Mouse (Mus musculus) hindbrain, embryonic 15.5 days (tissue): ENCODE measurements around the gene Lman1l. TPM values are rescaled to one million over a fixed set of nuclear protein-coding genes. Genes with fewer than 3 reads are reported as not detected.

Experiments used
- ATAC-seq: fragments of 200-750 bp; cut with Nextera tagmentation; 2 replicates; pipeline ENCODE4 v1.8.0; 2017; ENCODE audit warnings: low read depth, moderate number of reproducible peaks, moderate TSS enrichment; ENCODE audit not compliant: low FRiP score
- H3K27ac ChIP-seq: fragments of 300-500 bp; sonication (generic); replicated peaks from 2 replicates; pipeline ENCODE4 v1.5.1; 2015; ENCODE audit warnings: mild to moderate bottlenecking, inconsistent platforms
- H3K27me3 ChIP-seq: fragments of 300-500 bp; sonication (generic); 2 replicates; pipeline ENCODE4 v1.6.1; 2015; ENCODE audit warnings: control low read depth, inconsistent platforms
- H3K36me3 ChIP-seq: fragments of 300-500 bp; sonication (generic); 2 replicates; pipeline ENCODE4 v1.6.1; 2015; ENCODE audit warnings: control low read depth, inconsistent platforms
- H3K4me1 ChIP-seq: fragments of 300-500 bp; sonication (generic); replicated peaks from 2 replicates; pipeline ENCODE4 v1.6.1; 2015; ENCODE audit warnings: control low read depth, inconsistent platforms
- H3K4me2 ChIP-seq: fragments of 300-500 bp; sonication (generic); 2 replicates; pipeline ENCODE4 v1.6.1; 2015; ENCODE audit warnings: moderate library complexity, mild to moderate bottlenecking, inconsistent platforms
- H3K4me3 ChIP-seq: fragments of 300-500 bp; sonication (generic); 2 replicates; pipeline ENCODE4 v1.5.1; 2015; ENCODE audit warnings: mild to moderate bottlenecking, inconsistent platforms
- H3K9ac ChIP-seq: fragments of 300-500 bp; sonication (generic); 2 replicates; pipeline ENCODE4 v1.6.1; 2015; ENCODE audit warnings: inconsistent platforms
- H3K9me3 ChIP-seq: fragments of 300-500 bp; sonication (generic); 2 replicates; pipeline ENCODE4 v1.6.1; 2016; ENCODE audit warnings: control low read depth, inconsistent platforms
- WGBS: fragments of 180-500 bp; shearing (Covaris S2); methylation state at CpG from one replicate; pipeline ENCODE4 v1.1.7; 2015; 5-methylcytosine and 5-hydroxymethylcytosine counted together
- polyA plus RNA-seq: library from polyadenylated mRNA; unstranded; fragments of >200 nt; fragmentation: Nextera tagmentation; extraction: Ambion mirVana; gene quantifications from 2 replicates; pipeline ENCODE4 v1.2.1, GENCODE M21; 2015

Gene Lman1l
- polyA plus RNA-seq, 1 experiment from 2014 or later, result not detected

GRCm38 (mm10) chr9:57643856-57644180, 23.2 kb upstream of the Lman1l start:
- Histone ChIP-seq H3K27me3 (no peaks in the 10 kb centered on the region), H3K9me3 (no peaks in the 10 kb centered on the region), H3K9ac (peak overlapping the region; percentile 99), H3K4me2 (peak overlapping the region; percentile 97), H3K27ac (no peak overlapping the region), H3K36me3 (no peaks in the 10 kb centered on the region), H3K4me3 (peak overlapping the region; percentile 95), H3K4me1 (peaks cover 62% of the 10 kb centered on the region)
- no peak for ATAC-seq
- 56% methylated on average over 7 of the region's 7 CpGs for WGBS

- Histone ChIP-seq H3K4me3 (peak overlapping the region; percentile 95), H3K4me2 (peak overlapping the region; percentile 97), H3K9ac (peak overlapping the region; percentile 99), H3K27ac (no peak overlapping the region), H3K4me1 (peaks cover 67% of the 10 kb centered on the region), H3K36me3 (no peaks in the 10 kb centered on the region), H3K27me3 (no peaks in the 10 kb centered on the region), H3K9me3 (no peaks in the 10 kb centered on the region)
- WGBS, result 70% methylated on average over 9 of the region's 9 CpGs
- no peak for ATAC-seq
Measured at GRCm38 (mm10) chr9:57643169-57643855, 22.7 kb upstream of the Lman1l start.

GRCm38 (mm10) chr9:57641775-57642550, 21.4 kb upstream of the Lman1l start:
- Histone ChIP-seq H3K4me3 (no peak overlapping the region), H3K4me2 (peak overlapping the region; percentile 97; the same call in 1 of the 2 replicates)
- no peak for ATAC-seq

GRCm38 (mm10) chr9:57641022-57641421, 20.4 kb upstream of the Lman1l start:
- H3K27me3 ChIP-seq, result no peaks in the 10 kb centered on the region
- 0 out of 2 replicates have a peak overlapping the region, but pooled peaks have one; percentile 36 for H3K4me2 ChIP-seq
- H3K9ac ChIP-seq, result peak overlapping the region; percentile 5; the same call in 1 of the 2 replicates
- 71% methylated on average over 1 of the region's 1 CpGs for WGBS
- H3K27ac ChIP-seq, result no peak overlapping the region
- H3K9me3 ChIP-seq, result no peaks in the 10 kb centered on the region
- H3K4me3 ChIP-seq, result no peak overlapping the region
- no peaks in the 10 kb centered on the region for H3K36me3 ChIP-seq
- H3K4me1 ChIP-seq, result peaks cover 81% of the 10 kb centered on the region
- ATAC-seq, result no peak

More at GRCm38 (mm10) chr9:57641775-57642550, 21.4 kb upstream of the Lman1l start:
- Histone ChIP-seq H3K4me1 (peaks cover 80% of the 10 kb centered on the region), H3K9ac (no peak overlapping the region), H3K36me3 (no peaks in the 10 kb centered on the region), H3K27me3 (no peaks in the 10 kb centered on the region), H3K9me3 (no peaks in the 10 kb centered on the region), H3K27ac (no peak overlapping the region)
- 82% methylated on average over 13 of the region's 13 CpGs for WGBS

- ATAC-seq, result no peak
Measured at GRCm38 (mm10) chr9:57640384-57640783, 19.8 kb upstream of the Lman1l start.

GRCm38 (mm10) chr9:57639661-57640328, 19.2 kb upstream of the Lman1l start:
- Histone ChIP-seq H3K9me3 (no peaks in the 10 kb centered on the region), H3K4me2 (peak overlapping the region; percentile 36), H3K9ac (0 out of 2 replicates have a peak overlapping the region, but pooled peaks have one; percentile 20), H3K4me3 (no peak overlapping the region), H3K27me3 (no peaks in the 10 kb centered on the region), H3K4me1 (peaks cover 77% of the 10 kb centered on the region), H3K27ac (peak overlapping the region; percentile 47; the same call in 1 of the 2 replicates), H3K36me3 (no peaks in the 10 kb centered on the region)
- no peak for ATAC-seq
- WGBS, result 69% methylated on average over 5 of the region's 5 CpGs

More at GRCm38 (mm10) chr9:57640384-57640783, 19.8 kb upstream of the Lman1l start:
- Histone ChIP-seq H3K9ac (peak overlapping the region; percentile 20; the same call in 1 of the 2 replicates), H3K4me2 (peak overlapping the region; percentile 36), H3K27me3 (no peaks in the 10 kb centered on the region), H3K9me3 (no peaks in the 10 kb centered on the region), H3K4me3 (0 out of 2 replicates have a peak overlapping the region, but pooled peaks have one; percentile 3), H3K4me1 (peaks cover 77% of the 10 kb centered on the region), H3K36me3 (no peaks in the 10 kb centered on the region), H3K27ac (peak overlapping the region; percentile 47; the same call in 1 of the 2 replicates)
- 33% methylated on average over 15 of the region's 15 CpGs for WGBS

- Histone ChIP-seq H3K4me1 (peaks cover 78% of the 10 kb centered on the region), H3K9me3 (no peaks in the 10 kb centered on the region), H3K4me2 (peak overlapping the region; percentile 16), H3K27me3 (no peaks in the 10 kb centered on the region), H3K27ac (peak overlapping the region; percentile 46; the same call in 1 of the 2 replicates), H3K9ac (no peak overlapping the region), H3K4me3 (no peak overlapping the region), H3K36me3 (no peaks in the 10 kb centered on the region)
- no peak for ATAC-seq
- WGBS, result 43% methylated on average over 8 of the region's 8 CpGs
Measured at GRCm38 (mm10) chr9:57638651-57639459, 18.3 kb upstream of the Lman1l start.

GRCm38 (mm10) chr9:57637741-57638322, 17.3 kb upstream of the Lman1l start:
- Histone ChIP-seq H3K36me3 (no peaks in the 10 kb centered on the region), H3K9ac (0 out of 2 replicates have a peak overlapping the region, but pooled peaks have one; percentile 5), H3K27ac (peak overlapping the region; percentile 53), H3K9me3 (no peaks in the 10 kb centered on the region), H3K4me3 (no peak overlapping the region), H3K4me1 (peaks cover 73% of the 10 kb centered on the region), H3K27me3 (no peaks in the 10 kb centered on the region), H3K4me2 (no peak overlapping the region)
- peak; percentile 20; the same call in 1 of the 2 replicates for ATAC-seq
- WGBS, result 55% methylated on average over 6 of the region's 6 CpGs

- 75% methylated on average over 3 of the region's 3 CpGs for WGBS
- no peaks in the 10 kb centered on the region for H3K36me3 ChIP-seq
- H3K27ac ChIP-seq, result 0 out of 2 replicates have a peak overlapping the region, but pooled peaks have one; percentile 53
- no peak overlapping the region for H3K4me3 ChIP-seq
- no peak for ATAC-seq
- no peaks in the 10 kb centered on the region for H3K27me3 ChIP-seq
- H3K9me3 ChIP-seq, result no peaks in the 10 kb centered on the region
- H3K9ac ChIP-seq, result no peak overlapping the region
- H3K4me2 ChIP-seq, result no peak overlapping the region
- peaks cover 68% of the 10 kb centered on the region for H3K4me1 ChIP-seq
Measured at GRCm38 (mm10) chr9:57637272-57637671, 16.7 kb upstream of the Lman1l start.

- Histone ChIP-seq H3K9me3 (no peaks in the 10 kb centered on the region), H3K4me2 (no peak overlapping the region), H3K36me3 (peaks cover 16% of the 10 kb centered on the region), H3K4me3 (no peak overlapping the region), H3K9ac (no peak overlapping the region), H3K4me1 (peaks cover 33% of the 10 kb centered on the region), H3K27me3 (no peaks in the 10 kb centered on the region), H3K27ac (no peak overlapping the region)
- ATAC-seq, result no peak
- WGBS, result 48% methylated on average over 4 of the region's 4 CpGs
Measured at GRCm38 (mm10) chr9:57633481-57634024, 13.0 kb upstream of the Lman1l start.
